Mouse (Mus musculus) lung, embryonic 14.5 days (tissue): ENCODE measurements around the gene Megf11. TPM values are rescaled to one million over a fixed set of nuclear protein-coding genes. Genes with fewer than 3 reads are reported as not detected.

ENCODE experiments used
- ATAC-seq: fragments of 200-750 bp; cut with Nextera tagmentation; 2 replicates; pipeline ENCODE4 v1.8.0; 2017; ENCODE audit warnings: mild to moderate bottlenecking, moderate TSS enrichment, moderate library complexity; ENCODE audit not compliant: insufficient read depth
- DNase-seq: peaks from one replicate; pipeline ENCODE4 v3.0.0-alpha.2; 2015
- H3K27ac ChIP-seq: fragments of 300-500 bp; sonication (generic); 2 replicates; pipeline ENCODE4 v1.5.1; 2014; ENCODE audit warnings: low read depth, mild to moderate bottlenecking, moderate library complexity
- H3K27me3 ChIP-seq: fragments of 300-500 bp; sonication (generic); 2 replicates; pipeline ENCODE4 v1.6.1; 2014; ENCODE audit warnings: low read length, control low read depth; ENCODE audit not compliant: insufficient read depth
- H3K36me3 ChIP-seq: fragments of 300-500 bp; sonication (generic); 2 replicates; pipeline ENCODE4 v1.6.1; 2014; ENCODE audit warnings: control low read depth; ENCODE audit not compliant: insufficient read depth
- H3K4me1 ChIP-seq: fragments of 300-500 bp; sonication (generic); 2 replicates; pipeline ENCODE4 v1.6.1; 2014; ENCODE audit warnings: antibody characterized with exemption, control low read depth; ENCODE audit not compliant: insufficient read depth
- H3K4me2 ChIP-seq: fragments of 300-500 bp; sonication (generic); 2 replicates; pipeline ENCODE4 v1.6.1; 2014; ENCODE audit warnings: mild to moderate bottlenecking
- H3K4me3 ChIP-seq: fragments of 300-500 bp; sonication (generic); 2 replicates; pipeline ENCODE4 v1.5.1; 2014; ENCODE audit warnings: low read depth, low read length
- H3K9ac ChIP-seq: fragments of 300-500 bp; sonication (generic); 2 replicates; pipeline ENCODE4 v1.6.1; 2014
- H3K9me3 ChIP-seq: fragments of 300-500 bp; sonication (generic); 2 replicates; pipeline ENCODE4 v1.6.1; 2016; ENCODE audit warnings: low read depth, low read length, control low read depth
- CTCF ChIP-seq: IDR thresholded peaks from 2 replicates; pipeline ENCODE4 v1.5.1; 2016; ENCODE audit warnings: antibody characterized with exemption, low read depth
- WGBS: fragments of 180-500 bp; shearing (Covaris S2); extraction: QIAGEN DNeasy Blood & Tissue Kit; methylation state at CpG from one replicate; pipeline ENCODE4 v1.1.7; 2014; 5-methylcytosine and 5-hydroxymethylcytosine counted together
- polyA plus RNA-seq: library from polyadenylated mRNA; unstranded; fragments of >200 nt; fragmentation: Nextera tagmentation; extraction: Ambion mirVana; gene quantifications from 2 replicates; pipeline ENCODE4 v1.2.1, GENCODE M21; 2014

Gene Megf11
- polyA plus RNA-seq, 1 experiment from 2014 or later, result 1.6 TPM

GRCm38 (mm10) chr9:64447070-64447469 lies 61.6 kb downstream of the Megf11 start:
- peak; percentile 28 for DNase-seq

GRCm38 (mm10) chr9:64447522-64447921 lies 62.1 kb downstream of the Megf11 start:
- Histone ChIP-seq H3K36me3 (no peaks in the 10 kb centered on the region), H3K27ac (peak overlapping the region; percentile 54; the same call in 1 of the 2 replicates), H3K27me3 (no peaks in the 10 kb centered on the region), H3K4me3 (no peak overlapping the region), H3K9me3 (no peaks in the 10 kb centered on the region), H3K9ac (0 out of 2 replicates have a peak overlapping the region, but pooled peaks have one; percentile 18), H3K4me1 (peaks cover 12% of the 10 kb centered on the region), H3K4me2 (peak overlapping the region; percentile 35)
- ATAC-seq, result peak; percentile 80
- TF ChIP-seq CTCF, result no peak
- WGBS, result 22% methylated on average over 6 of the region's 6 CpGs
- DNase-seq, result peak; percentile 78

More at GRCm38 (mm10) chr9:64447070-64447469, 61.6 kb downstream of the Megf11 start:
- 0 out of 2 replicates have a peak overlapping the region, but pooled peaks have one; percentile 50 for H3K27ac ChIP-seq
- peak; percentile 15; the same call in 1 of the 2 replicates for TF ChIP-seq CTCF
- H3K9me3 ChIP-seq, result no peaks in the 10 kb centered on the region
- H3K4me1 ChIP-seq, result peaks cover 12% of the 10 kb centered on the region
- peak overlapping the region; percentile 25; the same call in 1 of the 2 replicates for H3K4me2 ChIP-seq
- H3K27me3 ChIP-seq, result no peaks in the 10 kb centered on the region
- no peak overlapping the region for H3K9ac ChIP-seq
- ATAC-seq, result peak; percentile 73
- WGBS, result 23% methylated on average over 6 of the region's 6 CpGs
- H3K36me3 ChIP-seq, result no peaks in the 10 kb centered on the region
- no peak overlapping the region for H3K4me3 ChIP-seq

GRCm38 (mm10) chr9:64452769-64453168 lies 67.3 kb downstream of the Megf11 start:
- Histone ChIP-seq H3K27ac (no peak overlapping the region), H3K36me3 (no peaks in the 10 kb centered on the region), H3K4me2 (no peak overlapping the region), H3K4me1 (peaks cover 21% of the 10 kb centered on the region), H3K27me3 (no peaks in the 10 kb centered on the region), H3K9me3 (no peaks in the 10 kb centered on the region), H3K9ac (no peak overlapping the region), H3K4me3 (no peak overlapping the region)
- DNase-seq (no peak), ATAC-seq (no peak)
- 63% methylated on average over 5 of the region's 5 CpGs for WGBS
- no peak for TF ChIP-seq CTCF

- Histone ChIP-seq H3K9ac (no peak overlapping the region), H3K27me3 (no peaks in the 10 kb centered on the region), H3K27ac (no peak overlapping the region), H3K36me3 (no peaks in the 10 kb centered on the region), H3K4me3 (no peak overlapping the region), H3K4me1 (peaks cover 21% of the 10 kb centered on the region), H3K4me2 (no peak overlapping the region), H3K9me3 (no peaks in the 10 kb centered on the region)
- no peak for DNase-seq
- no peak for TF ChIP-seq CTCF
- 84% methylated on average over 4 of the region's 4 CpGs for WGBS
- no peak for ATAC-seq
Measured at GRCm38 (mm10) chr9:64454196-64454595, 68.8 kb downstream of the Megf11 start.

- no peaks in the 10 kb centered on the region for H3K9me3 ChIP-seq
- H3K4me2 ChIP-seq, result 0 out of 2 replicates have a peak overlapping the region, but pooled peaks have one; percentile 13
- no peaks in the 10 kb centered on the region for H3K36me3 ChIP-seq
- no peak overlapping the region for H3K9ac ChIP-seq
- no peak overlapping the region for H3K27ac ChIP-seq
- H3K4me1 ChIP-seq, result peaks cover 18% of the 10 kb centered on the region
- TF ChIP-seq CTCF, result no peak
- no peak overlapping the region for H3K4me3 ChIP-seq
- WGBS, result 13% methylated on average over 9 of the region's 9 CpGs
- no peaks in the 10 kb centered on the region for H3K27me3 ChIP-seq
- DNase-seq (no peak), ATAC-seq (no peak)
Measured at GRCm38 (mm10) chr9:64455910-64456309, 70.5 kb downstream of the Megf11 start.

GRCm38 (mm10) chr9:64457596-64457995 lies 72.2 kb downstream of the Megf11 start:
- peak; percentile 45 for ATAC-seq
- Histone ChIP-seq H3K27ac (no peak overlapping the region), H3K4me2 (no peak overlapping the region), H3K27me3 (no peaks in the 10 kb centered on the region), H3K36me3 (no peaks in the 10 kb centered on the region), H3K4me3 (no peak overlapping the region), H3K9me3 (no peaks in the 10 kb centered on the region), H3K4me1 (peaks cover 18% of the 10 kb centered on the region), H3K9ac (no peak overlapping the region)
- no peak for TF ChIP-seq CTCF
- peak; percentile 80 for DNase-seq
- 34% methylated on average over 7 of the region's 7 CpGs for WGBS

GRCm38 (mm10) chr9:64461568-64462308 lies 76.3 kb downstream of the Megf11 start:
- Histone ChIP-seq H3K4me1 (peaks cover 10% of the 10 kb centered on the region), H3K9ac (no peak overlapping the region), H3K27ac (no peak overlapping the region), H3K4me3 (no peak overlapping the region), H3K9me3 (no peaks in the 10 kb centered on the region), H3K4me2 (no peak overlapping the region), H3K36me3 (no peaks in the 10 kb centered on the region), H3K27me3 (no peaks in the 10 kb centered on the region)
- WGBS, result 66% methylated on average over 16 of the region's 16 CpGs
- no peak for ATAC-seq
- no peak for TF ChIP-seq CTCF
- DNase-seq, result no peak
